Mouse (Mus musculus): ENCODE measurements around the gene Mmd2. TPM values are rescaled to one million over a fixed set of nuclear protein-coding genes. Genes with fewer than 3 reads are reported as not detected.

Gene Mmd2
- polyA plus RNA-seq, 1 experiment, result 0.18 TPM

- TF ChIP-seq CTCF (IDR thresholded peaks at IDR 0.05; ENCODE audit: extremely low read depth, insufficient read depth, insufficient read length, insufficient replicate concordance) (no peak), POLR2A (IDR thresholded peaks at IDR 0.05; ENCODE audit: low read depth, low read length) (no peak)
- Histone ChIP-seq H3K4me1 (ENCODE audit: control insufficient read depth, insufficient read depth, insufficient read length) (no peaks in the 10 kb centered on the region), H3K27me3 (ENCODE audit: control insufficient read depth, insufficient read depth, low read length) (no peaks in the 10 kb centered on the region), H3K27ac (ENCODE audit: insufficient read depth, low read length) (no peak overlapping the region), H3K4me3 (ENCODE audit: extremely low read depth, insufficient read depth, insufficient read length) (no peak overlapping the region), H3K36me3 (ENCODE audit: control insufficient read depth, insufficient read depth, low read length) (no peaks in the 10 kb centered on the region)
- 77% methylated on average over 4 of the region's 4 CpGs for WGBS
- no peak for DNase-seq (ENCODE audit: low read depth in 1 of 2, low spot score in 2 of 2)
These were observed 73.2 kb downstream of the Mmd2 start for GRCm38 (mm10) chr5:142535388-142535787.

- Histone ChIP-seq H3K27me3 (ENCODE audit: control insufficient read depth, insufficient read depth, low read length) (peaks cover 3% of the 10 kb centered on the region; the same call in 1 of the 2 replicates), H3K4me1 (ENCODE audit: control insufficient read depth, insufficient read depth, insufficient read length) (no peaks in the 10 kb centered on the region), H3K4me3 (ENCODE audit: extremely low read depth, insufficient read depth, insufficient read length) (no peak within 1 kb of the TSS), H3K36me3 (ENCODE audit: control insufficient read depth, insufficient read depth, low read length) (no peaks in the 10 kb centered on the region), H3K27ac (ENCODE audit: insufficient read depth, low read length) (no peak within 1 kb of the TSS)
- 57% methylated on average over 41 of the region's 41 CpGs for WGBS
- DNase-seq (ENCODE audit: low read depth in 1 of 2, low spot score in 2 of 2), result no peak
- no peak for TF ChIP-seq CTCF (IDR thresholded peaks at IDR 0.05; ENCODE audit: extremely low read depth, insufficient read depth, insufficient read length, insufficient replicate concordance)
- TF ChIP-seq POLR2A (IDR thresholded peaks at IDR 0.05; ENCODE audit: low read depth, low read length), result no peak
These were observed 78.7 kb downstream of the Mmd2 start, which contains the start of gene Papolb for GRCm38 (mm10) chr5:142529915-142530314. Papolb (minus strand) TSS chr5:142530076.

GRCm38 (mm10) chr5:142524711-142525464 is 83.7 kb downstream of the Mmd2 start:
- Histone ChIP-seq H3K36me3 (ENCODE audit: control insufficient read depth, insufficient read depth, low read length) (no peaks in the 10 kb centered on the region), H3K27ac (ENCODE audit: insufficient read depth, low read length) (no peak overlapping the region), H3K27me3 (ENCODE audit: control insufficient read depth, insufficient read depth, low read length) (peaks cover 3% of the 10 kb centered on the region; the same call in 1 of the 2 replicates), H3K4me3 (ENCODE audit: extremely low read depth, insufficient read depth, insufficient read length) (no peak overlapping the region), H3K4me1 (ENCODE audit: control insufficient read depth, insufficient read depth, insufficient read length) (no peaks in the 10 kb centered on the region)
- WGBS, result 80% methylated on average over 8 of the region's 8 CpGs
- no peak for DNase-seq (ENCODE audit: low read depth in 1 of 2, low spot score in 2 of 2)
- TF ChIP-seq POLR2A (IDR thresholded peaks at IDR 0.05; ENCODE audit: low read depth, low read length) (no peak), CTCF (IDR thresholded peaks at IDR 0.05; ENCODE audit: extremely low read depth, insufficient read depth, insufficient read length, insufficient replicate concordance) (no peak)

GRCm38 (mm10) chr5:142521195-142521866 is 87.3 kb downstream of the Mmd2 start:
- TF ChIP-seq POLR2A (IDR thresholded peaks at IDR 0.05; ENCODE audit: low read depth, low read length), result no peak
- Histone ChIP-seq H3K27ac (ENCODE audit: insufficient read depth, low read length) (no peak overlapping the region), H3K27me3 (ENCODE audit: control insufficient read depth, insufficient read depth, low read length) (no peaks in the 10 kb centered on the region), H3K4me1 (ENCODE audit: control insufficient read depth, insufficient read depth, insufficient read length) (no peaks in the 10 kb centered on the region), H3K36me3 (ENCODE audit: control insufficient read depth, insufficient read depth, low read length) (no peaks in the 10 kb centered on the region), H3K4me3 (ENCODE audit: extremely low read depth, insufficient read depth, insufficient read length) (no peak overlapping the region)
- WGBS, result 73% methylated on average over 11 of the region's 11 CpGs
- no peak for DNase-seq (ENCODE audit: low read depth in 1 of 2, low spot score in 2 of 2)

- no peaks in the 10 kb centered on the region for H3K4me1 ChIP-seq (ENCODE audit: control insufficient read depth, insufficient read depth, insufficient read length)
These were observed 88.2 kb downstream of the Mmd2 start for GRCm38 (mm10) chr5:142520360-142520759.

GRCm38 (mm10) chr5:142518973-142519372 is 89.6 kb downstream of the Mmd2 start:
- no peak overlapping the region for H3K27ac ChIP-seq (ENCODE audit: insufficient read depth, low read length)
- no peaks in the 10 kb centered on the region for H3K27me3 ChIP-seq (ENCODE audit: control insufficient read depth, insufficient read depth, low read length)
- no peak overlapping the region for H3K4me3 ChIP-seq (ENCODE audit: extremely low read depth, insufficient read depth, insufficient read length)
- WGBS, result 71% methylated on average over 6 of the region's 6 CpGs
- TF ChIP-seq POLR2A (IDR thresholded peaks at IDR 0.05; ENCODE audit: low read depth, low read length), result no peak
- TF ChIP-seq CTCF (IDR thresholded peaks at IDR 0.05; ENCODE audit: extremely low read depth, insufficient read depth, insufficient read length, insufficient replicate concordance), result no peak
- no peaks in the 10 kb centered on the region for H3K4me1 ChIP-seq (ENCODE audit: control insufficient read depth, insufficient read depth, insufficient read length)
- H3K36me3 ChIP-seq (ENCODE audit: control insufficient read depth, insufficient read depth, low read length), result no peaks in the 10 kb centered on the region
- DNase-seq (ENCODE audit: low read depth in 1 of 2, low spot score in 2 of 2), result no peak

More at GRCm38 (mm10) chr5:142520360-142520759, 88.2 kb downstream of the Mmd2 start:
- Histone ChIP-seq H3K36me3 (ENCODE audit: control insufficient read depth, insufficient read depth, low read length) (no peaks in the 10 kb centered on the region), H3K4me3 (ENCODE audit: extremely low read depth, insufficient read depth, insufficient read length) (no peak overlapping the region), H3K27me3 (ENCODE audit: control insufficient read depth, insufficient read depth, low read length) (no peaks in the 10 kb centered on the region), H3K27ac (ENCODE audit: insufficient read depth, low read length) (no peak overlapping the region)
- WGBS, result 83% methylated on average over 4 of the region's 4 CpGs
- no peak for DNase-seq (ENCODE audit: low read depth in 1 of 2, low spot score in 2 of 2)
- TF ChIP-seq POLR2A (IDR thresholded peaks at IDR 0.05; ENCODE audit: low read depth, low read length) (no peak), CTCF (IDR thresholded peaks at IDR 0.05; ENCODE audit: extremely low read depth, insufficient read depth, insufficient read length, insufficient replicate concordance) (no peak)

Other genes with a start within 250 kb of the Mmd2 start
- gene Foxk1, start 207.3 kb downstream of the Mmd2 start, polyA plus RNA-seq (2012; rRNA removed), result 39.2 and 133 TPM in 2 replicates
- 58.4 and 74.0 TPM in 2 replicates for gene Ap5z1, start 144.9 kb downstream of the Mmd2 start, polyA plus RNA-seq (2012; rRNA removed)
- not detected in 2 replicates for gene Papolb, start 78.7 kb downstream of the Mmd2 start, polyA plus RNA-seq (2012; rRNA removed)
- 0.25 and 0.45 TPM in 2 replicates for gene Radil, start 57.7 kb downstream of the Mmd2 start, polyA plus RNA-seq (2012; rRNA removed)
- gene Wipi2, start 18.9 kb upstream of the Mmd2 start, polyA plus RNA-seq (2012; rRNA removed), result 32.1 and 36.3 TPM in 2 replicates
- 9.7 and 12.9 TPM in 2 replicates for gene Slc29a4, start 83.7 kb upstream of the Mmd2 start, polyA plus RNA-seq (2012; rRNA removed)
- gene Tnrc18, start 208.9 kb upstream of the Mmd2 start, polyA plus RNA-seq (2012; rRNA removed), result 37.3 and 47.1 TPM in 2 replicates